Mouse (Mus musculus) limb, embryonic 14.5 days (tissue): ENCODE data around the gene Cttnbp2nl. TPM values are rescaled to one million over a fixed set of nuclear protein-coding genes. Genes with fewer than 3 reads are reported as not detected.

Experiments used
- ATAC-seq: fragments of 200-750 bp; cut with Nextera tagmentation; 2 replicates; pipeline ENCODE4 v1.8.0; 2017; ENCODE audit warnings: low read depth, moderate number of reproducible peaks, moderate TSS enrichment; ENCODE audit not compliant: low FRiP score
- DNase-seq: peaks from one replicate; pipeline ENCODE4 v3.0.0-alpha.2; 2015; ENCODE audit warnings: low spot score
- H3K27ac ChIP-seq: fragments of 300-500 bp; sonication (generic); replicated peaks from 2 replicates; pipeline ENCODE4 v1.5.1; 2014; ENCODE audit warnings: low read depth, mild to moderate bottlenecking, low read length, moderate library complexity, mixed read lengths
- H3K27me3 ChIP-seq: fragments of 300-500 bp; sonication (generic); 2 replicates; pipeline ENCODE4 v1.6.1; 2014; ENCODE audit warnings: low read length, mixed read lengths; ENCODE audit not compliant: control insufficient read depth, insufficient read depth
- H3K36me3 ChIP-seq: fragments of 300-500 bp; sonication (generic); 2 replicates; pipeline ENCODE4 v1.6.1; 2014; ENCODE audit warnings: mild to moderate bottlenecking, low read length, moderate library complexity, mixed read lengths; ENCODE audit not compliant: control insufficient read depth, insufficient read depth
- H3K4me1 ChIP-seq: fragments of 300-500 bp; sonication (generic); 2 replicates; pipeline ENCODE4 v1.6.1; 2014; ENCODE audit warnings: antibody characterized with exemption, low read length, mixed read lengths; ENCODE audit not compliant: control insufficient read depth, insufficient read depth
- H3K4me2 ChIP-seq: fragments of 300-500 bp; sonication (generic); replicated peaks from 2 replicates; pipeline ENCODE4 v1.6.1; 2014; ENCODE audit warnings: low read depth, mild to moderate bottlenecking, low read length, moderate library complexity; ENCODE audit not compliant: severe bottlenecking
- H3K4me3 ChIP-seq: fragments of 300-500 bp; sonication (generic); replicated peaks from 2 replicates; pipeline ENCODE4 v1.5.1; 2014; ENCODE audit warnings: low read length
- H3K9ac ChIP-seq: fragments of 300-500 bp; sonication (generic); 2 replicates; pipeline ENCODE4 v1.6.1; 2014; ENCODE audit warnings: mild to moderate bottlenecking, low read depth, low read length, moderate library complexity; ENCODE audit not compliant: severe bottlenecking
- H3K9me3 ChIP-seq: fragments of 300-500 bp; sonication (generic); 2 replicates; pipeline ENCODE4 v1.6.1; 2016; ENCODE audit warnings: low read length; ENCODE audit not compliant: control insufficient read depth
- POLR2A ChIP-seq: fragments of 200-500 bp; IDR thresholded peaks from 2 replicates; pipeline ENCODE4 v1.8.0; 2012; ENCODE audit warnings: inconsistent platforms, mild to moderate bottlenecking, moderate library complexity, borderline replicate concordance; ENCODE audit not compliant: insufficient read depth, insufficient read length; ENCODE audit errors: extremely low read depth
- WGBS: fragments of 180-500 bp; shearing (Covaris S2); extraction: QIAGEN DNeasy Blood & Tissue Kit; methylation state at CpG from one replicate; pipeline ENCODE4 v1.1.7; 2014; 5-methylcytosine and 5-hydroxymethylcytosine counted together
- polyA plus RNA-seq, 2 experiments: library from polyadenylated mRNA; depleted of rRNA in 1 of 2; stranded (reverse) in 1 of 2; unstranded in 1 of 2; fragments of >200 nt; fragmentation: Nextera tagmentation in 1 of 2; extraction: Ambion mirVana in 1 of 2; gene quantifications; 2 replicates each; pipeline versions ENCODE4 v1.2.1 to v1.2.3; 2012 to 2014

Cttnbp2nl gene
- polyA plus RNA-seq, 2 experiments = 12.0 to 29.5 TPM

DNA sequence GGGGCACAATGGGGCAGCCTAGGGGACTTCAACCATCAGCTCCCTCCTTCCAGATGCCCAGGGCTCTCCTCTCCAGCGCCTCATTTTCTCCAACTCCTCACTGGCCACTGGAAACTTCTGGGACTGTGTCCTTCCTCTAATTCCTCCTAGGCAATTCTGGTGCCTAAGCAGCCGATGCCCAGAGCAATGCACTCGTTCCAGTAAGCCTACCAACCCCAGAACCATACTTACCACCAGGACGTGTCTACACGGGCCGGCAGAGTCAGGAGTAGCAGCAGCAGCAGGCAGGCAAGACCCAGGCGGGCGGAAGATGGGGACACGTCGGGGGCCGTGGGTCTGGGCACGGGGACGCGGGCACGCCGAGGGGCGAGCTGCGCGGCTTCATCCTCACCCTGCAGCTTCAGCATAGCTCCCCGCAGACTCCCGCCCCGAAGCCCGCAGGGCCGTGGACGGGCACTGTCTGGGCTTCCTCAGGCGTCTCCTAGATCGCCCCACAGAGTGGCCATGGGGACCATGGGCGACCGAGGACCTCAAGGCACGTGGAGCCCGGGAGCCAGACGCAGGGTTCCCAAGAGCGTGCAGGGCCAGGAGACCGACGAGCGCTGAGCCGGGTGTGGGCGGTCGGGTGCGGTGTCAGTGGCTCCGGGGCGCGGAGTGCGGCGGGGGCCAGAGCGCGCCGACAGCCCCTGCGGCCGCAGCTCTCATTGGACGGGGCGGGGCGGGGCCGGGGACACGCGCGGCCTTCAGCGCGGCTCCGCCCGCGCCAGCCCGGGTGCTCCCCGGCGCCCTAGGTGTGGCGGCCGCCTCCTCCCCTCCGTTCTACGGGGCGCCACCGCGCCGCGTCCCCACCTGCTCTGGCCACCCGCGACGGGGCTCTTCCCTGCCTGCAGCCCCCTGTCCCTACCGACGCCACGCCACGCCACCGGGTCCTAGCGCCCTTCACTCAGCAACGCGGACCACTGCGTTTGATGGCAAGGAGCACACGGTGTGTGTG, 91.6 kb downstream of the Cttnbp2nl start, which contains the start of gene Wnt2b:
Wnt2b (minus strand) TSS at position 856 of the 994 bp plus-strand sequence.
- no peak within 1 kb of the TSS for H3K27ac ChIP-seq
- H3K9me3 ChIP-seq = no peaks in the 10 kb centered on the region
- WGBS = 4% methylated on average over 58 of the region's 87 CpGs
- peak within 1 kb of the TSS; percentile 46 for H3K9ac ChIP-seq
- H3K36me3 ChIP-seq = no peaks in the 10 kb centered on the region
- TF ChIP-seq POLR2A = no peak
- peaks cover 24% of the 10 kb centered on the region for H3K4me1 ChIP-seq
- peaks cover 35% of the 10 kb centered on the region for H3K27me3 ChIP-seq
- peak; percentile 38; the same call in 1 of the 2 replicates for ATAC-seq
- peak within 1 kb of the TSS; percentile 51 for H3K4me3 ChIP-seq
- DNase-seq = no peak
- H3K4me2 ChIP-seq = peak within 1 kb of the TSS; percentile 69

GRCm38 (mm10) chr3:104960026-104961000, 92.6 kb downstream of the Cttnbp2nl start:
- Histone ChIP-seq H3K4me1 (peaks cover 17% of the 10 kb centered on the region), H3K4me3 (peak overlapping the region; percentile 51), H3K27ac (no peak overlapping the region), H3K9me3 (no peaks in the 10 kb centered on the region), H3K9ac (no peak overlapping the region), H3K4me2 (peak overlapping the region; percentile 69; the same call in 1 of the 2 replicates), H3K36me3 (no peaks in the 10 kb centered on the region), H3K27me3 (peaks cover 35% of the 10 kb centered on the region)
- 11% methylated on average over 19 of the region's 19 CpGs for WGBS
- ATAC-seq = no peak
- TF ChIP-seq POLR2A = no peak
- no peak for DNase-seq

DNA sequence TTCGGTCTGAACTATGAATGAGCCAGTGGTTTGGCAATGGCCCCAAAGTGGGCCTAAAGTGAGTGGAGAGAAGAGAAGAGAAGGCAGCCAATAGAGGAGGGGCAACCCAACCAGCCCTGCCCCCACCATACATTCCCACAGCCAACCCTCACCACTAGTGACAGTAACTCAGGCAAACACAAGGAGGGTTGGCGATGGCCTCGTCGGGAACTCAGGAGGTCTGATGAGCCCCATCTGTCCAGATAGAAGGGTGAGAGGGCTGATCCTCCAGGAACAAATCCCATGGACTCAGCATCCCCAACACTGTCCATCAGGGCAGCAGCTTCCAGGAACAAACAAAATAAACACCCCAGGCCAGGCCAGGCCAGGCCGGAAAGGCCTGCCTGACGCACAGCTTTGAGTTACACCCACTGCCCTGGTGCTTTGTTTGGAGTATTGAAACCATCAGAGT, 96.8 kb downstream of the Cttnbp2nl start:
- Histone ChIP-seq H3K9me3 (no peaks in the 10 kb centered on the region), H3K36me3 (peaks cover 23% of the 10 kb centered on the region), H3K9ac (no peak overlapping the region), H3K27me3 (peaks cover 21% of the 10 kb centered on the region), H3K4me2 (no peak overlapping the region), H3K4me3 (no peak overlapping the region), H3K27ac (no peak overlapping the region), H3K4me1 (no peaks in the 10 kb centered on the region)
- no peak for TF ChIP-seq POLR2A
- WGBS = 76% methylated on average over 6 of the region's 6 CpGs
- DNase-seq (no peak), ATAC-seq (no peak)

- H3K9ac ChIP-seq = no peak overlapping the region
- H3K36me3 ChIP-seq = peaks cover 34% of the 10 kb centered on the region
- DNase-seq (no peak), ATAC-seq (no peak)
- H3K4me3 ChIP-seq = no peak overlapping the region
- 96% methylated on average over 15 of the region's 15 CpGs for WGBS
- no peak overlapping the region for H3K27ac ChIP-seq
- no peaks in the 10 kb centered on the region for H3K9me3 ChIP-seq
- H3K4me1 ChIP-seq = no peaks in the 10 kb centered on the region
- no peak overlapping the region for H3K4me2 ChIP-seq
- H3K27me3 ChIP-seq = peaks cover 7% of the 10 kb centered on the region; the same call in 1 of the 2 replicates
- no peak for TF ChIP-seq POLR2A
Measured at GRCm38 (mm10) chr3:104954551-104954950, 98.4 kb downstream of the Cttnbp2nl start.

GRCm38 (mm10) chr3:104954137-104954536, 98.8 kb downstream of the Cttnbp2nl start:
- Histone ChIP-seq H3K9me3 (no peaks in the 10 kb centered on the region), H3K4me1 (no peaks in the 10 kb centered on the region), H3K4me2 (no peak overlapping the region), H3K27me3 (peaks cover 7% of the 10 kb centered on the region; the same call in 1 of the 2 replicates), H3K4me3 (no peak overlapping the region), H3K36me3 (peaks cover 34% of the 10 kb centered on the region), H3K27ac (no peak overlapping the region), H3K9ac (no peak overlapping the region)
- ATAC-seq (no peak), DNase-seq (no peak)
- WGBS = 94% methylated on average over 3 of the region's 3 CpGs
- TF ChIP-seq POLR2A = no peak
